Mouse (Mus musculus): ENCODE data around the gene Serpina6.

- TF ChIP-seq GATA1 (IDR thresholded peaks at IDR 0.05; ENCODE audit: borderline replicate concordance, low read length): no peak
- TF ChIP-seq CTCF (IDR thresholded peaks at IDR 0.05; ENCODE audit: low read depth, low read length): no peak
- no peak for TF ChIP-seq TAL1 (conservative IDR thresholded peaks at IDR 0.05; ENCODE audit: low read depth, low read length)
Measured at GRCm38 (mm10) chr12:103657991-103658390, 979 bp upstream of the Serpina6 start.

Data from G1E (cell line).